Mouse (Mus musculus): Measurements from ENCODE around the gene Rpl24.
"Not testable (repeated sequence)": the region's sequence is repeated elsewhere in the genome, so short reads cannot be mapped to it uniquely, and the experiment has no call there.

Gene Rpl24

GRCm38 (mm10) chr16:55966212-55966871, at the start of gene Rpl24:
Gene Rpl24, plus strand, starts transcription at chr16:55966275.
- peak; percentile 97 for DNase-seq (ENCODE audit: low spot score)

GRCm38 (mm10) chr16:55922079-55922478, 44.0 kb upstream of the Rpl24 start:
- no peak for DNase-seq (ENCODE audit: low spot score)

GRCm38 (mm10) chr16:55924010-55924409, 42.1 kb upstream of the Rpl24 start:
- no peak for DNase-seq (ENCODE audit: low spot score)

GRCm38 (mm10) chr16:55933681-55934343, 32.3 kb upstream of the Rpl24 start:
- DNase-seq (ENCODE audit: low spot score) = peak; percentile 67

- DNase-seq (ENCODE audit: low spot score) = peak; percentile 84
Observed at GRCm38 (mm10) chr16:55934453-55935037, 31.5 kb upstream of the Rpl24 start, which contains the start of gene Cep97. Gene Cep97, minus strand, starts transcription at chr16:55934855.

GRCm38 (mm10) chr16:55938761-55939160, 27.3 kb upstream of the Rpl24 start:
- no peak for DNase-seq (ENCODE audit: low spot score)

GRCm38 (mm10) chr16:55939703-55940102, 26.4 kb upstream of the Rpl24 start:
- DNase-seq (ENCODE audit: low spot score) = no peak

GRCm38 (mm10) chr16:55940781-55941180, 25.3 kb upstream of the Rpl24 start:
- DNase-seq (ENCODE audit: low spot score) = no peak

GRCm38 (mm10) chr16:55947266-55947665, 18.8 kb upstream of the Rpl24 start:
- no peak for DNase-seq (ENCODE audit: low spot score)

GRCm38 (mm10) chr16:55947876-55948410, 18.1 kb upstream of the Rpl24 start:
- not testable (repeated sequence) for DNase-seq (ENCODE audit: low spot score)

GRCm38 (mm10) chr16:55948963-55949362, 17.1 kb upstream of the Rpl24 start:
- no peak for DNase-seq (ENCODE audit: low spot score)

- no peak for DNase-seq (ENCODE audit: low spot score)
Observed at GRCm38 (mm10) chr16:55950462-55950861, 15.6 kb upstream of the Rpl24 start.

GRCm38 (mm10) chr16:55950946-55951678, 15.0 kb upstream of the Rpl24 start:
- DNase-seq (ENCODE audit: low spot score) = peak; percentile 81

GRCm38 (mm10) chr16:55951679-55952327, 14.3 kb upstream of the Rpl24 start:
- no peak for DNase-seq (ENCODE audit: low spot score)

- DNase-seq (ENCODE audit: low spot score) = no peak
Observed at GRCm38 (mm10) chr16:55952771-55953170, 13.3 kb upstream of the Rpl24 start.

GRCm38 (mm10) chr16:55954196-55954595, 11.9 kb upstream of the Rpl24 start:
- not testable (repeated sequence) for DNase-seq (ENCODE audit: low spot score)

- not testable (repeated sequence) for DNase-seq (ENCODE audit: low spot score)
Observed at GRCm38 (mm10) chr16:55963068-55963467, 3.0 kb upstream of the Rpl24 start.

- peak; percentile 55 for DNase-seq (ENCODE audit: low spot score)
Observed at GRCm38 (mm10) chr16:55964126-55964949, 1.7 kb upstream of the Rpl24 start.

GRCm38 (mm10) chr16:55967221-55967620, 1.1 kb downstream of the Rpl24 start:
- DNase-seq (ENCODE audit: low spot score) = no peak

- DNase-seq (ENCODE audit: low spot score) = peak; percentile 59
Observed at GRCm38 (mm10) chr16:55969147-55969546, 3.1 kb downstream of the Rpl24 start.

GRCm38 (mm10) chr16:55970416-55970815, 4.3 kb downstream of the Rpl24 start:
- no peak for DNase-seq (ENCODE audit: low spot score)
